12 mouse cellular contexts compared by ENCODE assay signal in genomic region chr17:22799707-22800106, GRCm38 (mm10).
DNase-seq lines count a peak whose midpoint lies in the region; ATAC-seq and TF ChIP-seq lines count a peak whose summit lies in the region.
"Had no signal": no experiment of that assay in that cellular context is flagged by ENCODE, and none has a peak within 500 bp of the region (broad histone marks: within the 10 kb centered on the region; RNA-seq: fewer than 3 reads in every experiment).

No protein-coding gene starts in this region.

- H3K4me1 ChIP-seq in kidney, adult 2 months (ENCODE audit: control insufficient read depth, insufficient read depth, low read length): no peaks in the 10 kb centered on the region
- no peaks in the 10 kb centered on the region for H3K4me1 ChIP-seq in kidney, embryonic 14.5 days (ENCODE audit: control insufficient read depth, insufficient read depth, low read length)
- no peaks in the 10 kb centered on the region for H3K4me1 ChIP-seq in forebrain, embryonic 15.5 days
- H3K4me1 ChIP-seq: forebrain, embryonic 13.5 days; hindbrain, embryonic 13.5 days; stomach, embryonic 15.5 days had no signal

- WGBS in kidney, adult 2 months: 73% methylated on average over 2 of the region's 2 CpGs
- WGBS in kidney, embryonic 14.5 days: 70% methylated on average over 2 of the region's 2 CpGs
- 71% methylated on average over 2 of the region's 2 CpGs for WGBS in forebrain, embryonic 15.5 days

- TF ChIP-seq POLR2A in kidney, adult 2 months (IDR thresholded peaks at IDR 0.05; ENCODE audit: low read depth, low read length): no peak

- no peaks in the 10 kb centered on the region for H3K9me3 ChIP-seq in kidney, embryonic 14.5 days (ENCODE audit: control insufficient read depth, low read length)
- H3K9me3 ChIP-seq in forebrain, embryonic 15.5 days: peaks cover 32% of the 10 kb centered on the region
- H3K9me3 ChIP-seq: stomach, embryonic 15.5 days had no signal

- H3K4me3 ChIP-seq in kidney, adult 2 months (ENCODE audit: insufficient read depth, low read depth, low read length): no peak overlapping the region
- H3K4me3 ChIP-seq in kidney, embryonic 14.5 days (ENCODE audit: low read length): no peak overlapping the region
- H3K4me3 ChIP-seq in forebrain, embryonic 15.5 days: no peak overlapping the region
- H3K4me3 ChIP-seq: forebrain, embryonic 13.5 days; hindbrain, embryonic 13.5 days; stomach, embryonic 15.5 days had no signal

- no peaks in the 10 kb centered on the region for H3K27me3 ChIP-seq in kidney, adult 2 months (replicated peaks; ENCODE audit: control insufficient read depth, insufficient read depth, low read length)
- H3K27me3 ChIP-seq in kidney, embryonic 14.5 days (ENCODE audit: control insufficient read depth, insufficient read depth, low read length): no peaks in the 10 kb centered on the region
- H3K27me3 ChIP-seq in forebrain, embryonic 15.5 days: no peaks in the 10 kb centered on the region
- H3K27me3 ChIP-seq: forebrain, embryonic 13.5 days; hindbrain, embryonic 13.5 days; stomach, embryonic 15.5 days had no signal

- H3K9ac ChIP-seq in kidney, embryonic 14.5 days (ENCODE audit: low read depth, low read length): no peak overlapping the region
- H3K9ac ChIP-seq in forebrain, embryonic 15.5 days (replicated peaks): no peak overlapping the region
- H3K9ac ChIP-seq: forebrain, embryonic 13.5 days; hindbrain, embryonic 13.5 days; stomach, embryonic 15.5 days had no signal

- DNase-seq in kidney, adult 2 months: peak; percentile 3
- peak; percentile 5 for DNase-seq in urinary bladder, postnatal 14 days (ENCODE audit: low spot score)
- DNase-seq in urinary bladder, postnatal 36 days (ENCODE audit: low spot score in 2 of 2): no peak
- peak; percentile 5 for DNase-seq in embryo, embryonic 11 days
- DNase-seq in spleen, adult 12 weeks (ENCODE audit: low spot score): no peak
- no peak for DNase-seq in gastrocnemius, postnatal 25 days
- DNase-seq: cerebellum, postnatal 25 days had no signal

- no peak for ATAC-seq in kidney, embryonic 14.5 days (ENCODE audit: low FRiP score, low TSS enrichment)
- ATAC-seq in forebrain, embryonic 15.5 days (replicated peaks): no peak
- ATAC-seq: forebrain, embryonic 13.5 days had no signal

- no peak overlapping the region for H3K4me2 ChIP-seq in kidney, embryonic 14.5 days (replicated peaks; ENCODE audit: low read depth, low read length)
- no peak overlapping the region for H3K4me2 ChIP-seq in forebrain, embryonic 15.5 days (replicated peaks)
- H3K4me2 ChIP-seq: forebrain, embryonic 13.5 days; hindbrain, embryonic 13.5 days; stomach, embryonic 15.5 days had no signal

- no peaks in the 10 kb centered on the region; the same call in 1 of the 2 replicates for H3K36me3 ChIP-seq in kidney, adult 2 months (ENCODE audit: control insufficient read depth, insufficient read depth, low read length)
- no peaks in the 10 kb centered on the region for H3K36me3 ChIP-seq in kidney, embryonic 14.5 days (ENCODE audit: control insufficient read depth, insufficient read depth, low read length)
- peaks cover 52% of the 10 kb centered on the region for H3K36me3 ChIP-seq in forebrain, embryonic 15.5 days
- H3K36me3 ChIP-seq: stomach, embryonic 15.5 days had no signal

- no peak for TF ChIP-seq CTCF in kidney, adult 2 months (conservative IDR thresholded peaks at IDR 0.05; ENCODE audit: insufficient read depth, insufficient read length, low read depth, low read length)

- no peak overlapping the region for H3K27ac ChIP-seq in kidney, adult 2 months (ENCODE audit: insufficient read depth, low read depth, low read length)
- no peak overlapping the region for H3K27ac ChIP-seq in kidney, embryonic 14.5 days (ENCODE audit: low read depth, low read length)
- no peak overlapping the region for H3K27ac ChIP-seq in forebrain, embryonic 15.5 days (replicated peaks)
- H3K27ac ChIP-seq: forebrain, embryonic 13.5 days; hindbrain, embryonic 13.5 days; stomach, embryonic 15.5 days had no signal

Comparison
In these comparisons a context has a peak if more than half of its experiments do, and no peak if none do; other contexts are left out.
1. DNase-seq: peak in kidney, adult 2 months (single experiment), urinary bladder, postnatal 14 days (single experiment) and embryo, embryonic 11 days (single experiment); none in urinary bladder, postnatal 36 days (0 of 2), spleen, adult 12 weeks (single experiment) and gastrocnemius, postnatal 25 days (single experiment).